Mouse (Mus musculus): Measurements from ENCODE around the gene Cbr3. TPM values are rescaled to one million over a fixed set of nuclear protein-coding genes. Genes with fewer than 3 reads are reported as not detected.
A peak's percentile ranks its signal among the peaks of the same experiment; 100 is the strongest.

The Cbr3 gene
- total and polyA plus RNA-seq, 3 experiments, result 7.8 to 10.8 (median 9.8) TPM

DNA sequence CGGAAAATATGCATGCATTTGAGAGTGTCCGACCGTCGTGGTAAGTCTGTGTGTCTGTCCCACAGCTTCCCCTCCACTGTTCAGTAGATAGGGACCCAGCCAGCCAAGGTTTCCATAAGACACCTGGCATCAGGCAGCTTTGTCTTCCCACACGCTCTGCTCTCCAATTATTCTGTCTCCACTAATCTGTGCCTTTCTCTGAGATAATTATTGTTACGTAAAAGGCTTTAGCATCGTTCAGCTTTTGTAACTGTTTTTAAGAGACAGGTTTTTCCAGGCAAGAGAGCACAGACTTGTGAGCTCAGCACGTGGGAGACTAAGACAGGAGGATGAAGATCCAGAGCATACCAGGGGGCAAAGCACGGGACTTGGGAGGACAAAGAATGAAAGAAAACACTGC is 3.9 kb upstream of the Cbr3 start:
- Histone ChIP-seq H3K27me3 (replicated peaks) (peaks cover 83% of the 10 kb centered on the region), H3K36me3 (replicated peaks in 1 of 2; ENCODE audit: control insufficient read depth in 1 of 2, insufficient read depth in 1 of 2, low read length in 1 of 2) (no peaks in the 10 kb centered on the region), H3K9me3 (replicated peaks; ENCODE audit: low read length) (peaks cover 18% of the 10 kb centered on the region), H3K9ac (ENCODE audit: insufficient read depth, low read depth) (no peak overlapping the region), H3K4me3 (replicated peaks in 1 of 3; ENCODE audit: low read depth in 2 of 3, low read length in 2 of 3, poor library complexity in 1 of 3) (no peak overlapping the region), H3K27ac (ENCODE audit: insufficient read depth, low read depth) (no peak overlapping the region), H3K79me2 (replicated peaks; ENCODE audit: control insufficient read depth, extremely low read depth, insufficient read depth, poor library complexity, severe bottlenecking) (no peaks in the 10 kb centered on the region), H3K4me1 (ENCODE audit: control insufficient read depth in 1 of 2, insufficient read depth in 2 of 2) (peaks cover 15 to 19% of the 10 kb centered on the region in 2 experiments), H3K4me2 (ENCODE audit: insufficient read depth, low read depth, poor library complexity, severe bottlenecking) (no peak overlapping the region)
- TF ChIP-seq POLR2AphosphoS2 (IDR thresholded peaks at IDR 0.05; ENCODE audit: low read depth, low read length), result no peak
- no peak for TF ChIP-seq SMC3 (IDR thresholded peaks at IDR 0.05; ENCODE audit: low read depth, low read length)
- TF ChIP-seq EP300 (IDR thresholded peaks at IDR 0.05; ENCODE audit: low read length), result no peak
- TF ChIP-seq MEF2A (IDR thresholded peaks at IDR 0.05; ENCODE audit: borderline replicate concordance, low read depth, low read length), result no peak
- TF ChIP-seq USF1 (IDR thresholded peaks at IDR 0.05; ENCODE audit: low read depth, low read length), result no peak
- no peak for TF ChIP-seq NRF1 (IDR thresholded peaks at IDR 0.05; ENCODE audit: low read depth, low read length)
- no peak for TF ChIP-seq PAX5 (IDR thresholded peaks at IDR 0.05; ENCODE audit: low read length)
- no peak for TF ChIP-seq JUN (IDR thresholded peaks at IDR 0.05; ENCODE audit: insufficient read depth, low read depth, low read length)
- no peak for TF ChIP-seq ETS1 (conservative IDR thresholded peaks at IDR 0.05; ENCODE audit: low read depth, low read length)
- TF ChIP-seq RAD21 (IDR thresholded peaks at IDR 0.05; ENCODE audit: low read depth, low read length), result no peak
- TF ChIP-seq MYC (IDR thresholded peaks at IDR 0.05; ENCODE audit: low read depth, low read length), result no peak
- TF ChIP-seq KAT2A (IDR thresholded peaks at IDR 0.05; ENCODE audit: insufficient replicate concordance, low read length), result no peak
- no peak for TF ChIP-seq ZKSCAN1 (IDR thresholded peaks at IDR 0.05; ENCODE audit: borderline replicate concordance, low read depth, low read length)
- DNase-seq (ENCODE audit: extremely low read depth), result no peak
- in situ Hi-C loops (cut with MboI; ENCODE audit: low pct_ligation_motif_present, low pct_unique_long_range_greater_than_20kb, low sequenced_read_pairs), result loop anchor here (25.0 kb wide), 2 partner anchors 333 to 583 kb away; partner anchors contain the start of gene Cldn14
- dilution Hi-C loops (cut with MboI; ENCODE audit: extremely low pct_ligation_motif_present, extremely low pct_unique_long_range_greater_than_20kb, low sequenced_read_pairs), result no loop called here

DNA sequence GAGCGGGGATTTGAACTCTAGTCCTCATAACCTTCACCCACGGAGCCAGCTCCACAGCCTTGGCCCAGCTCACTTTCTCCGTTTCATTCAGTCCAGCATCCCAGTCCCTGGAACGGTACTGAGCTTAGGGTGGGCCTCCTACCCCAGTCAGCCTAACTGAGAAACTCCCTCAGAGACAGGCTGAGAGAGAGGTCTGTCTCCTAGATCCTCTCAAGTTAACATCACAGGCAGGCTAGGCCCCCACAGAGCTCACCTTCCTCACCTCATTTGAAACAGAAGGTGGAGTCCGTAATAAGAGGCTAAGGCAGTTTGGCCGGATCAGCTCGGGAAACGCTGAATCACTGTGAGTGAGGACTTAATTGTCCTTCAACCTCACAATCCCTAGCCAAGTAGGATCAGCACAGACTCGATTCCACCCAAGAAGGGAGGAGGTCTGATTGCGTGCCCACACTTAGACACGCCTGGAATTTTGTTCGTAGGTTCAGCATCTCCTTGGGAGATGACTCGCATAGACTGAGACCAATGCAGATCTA is 793 bp upstream of the Cbr3 start:
- H3K4me2 ChIP-seq (ENCODE audit: insufficient read depth, low read depth, poor library complexity, severe bottlenecking), result peak overlapping the region; percentile 64; the same call in 1 of the 2 replicates
- no peak for TF ChIP-seq USF2 (conservative IDR thresholded peaks at IDR 0.05; ENCODE audit: low read depth, low read length)
- TF ChIP-seq MEF2A (IDR thresholded peaks at IDR 0.05; ENCODE audit: borderline replicate concordance, low read depth, low read length), result no peak
- no peak for TF ChIP-seq KAT2A (IDR thresholded peaks at IDR 0.05; ENCODE audit: insufficient replicate concordance, low read length)
- TF ChIP-seq HCFC1 (IDR thresholded peaks at IDR 0.05; ENCODE audit: low read depth, low read length), result no peak
- no peak for TF ChIP-seq TCF12 (IDR thresholded peaks at IDR 0.05; ENCODE audit: low read depth, low read length)
- dilution Hi-C loops (cut with MboI; ENCODE audit: extremely low pct_ligation_motif_present, extremely low pct_unique_long_range_greater_than_20kb, low sequenced_read_pairs), result no loop called here
- H3K27ac ChIP-seq (ENCODE audit: insufficient read depth, low read depth), result no peak overlapping the region
- in situ Hi-C loops (cut with MboI; ENCODE audit: low pct_ligation_motif_present, low pct_unique_long_range_greater_than_20kb, low sequenced_read_pairs), result loop anchor here (10.0 to 25.0 kb wide), 4 partner anchors 53 to 580 kb away; partner anchors contain the start of genes Chaf1b and Cldn14
- H3K79me2 ChIP-seq (replicated peaks; ENCODE audit: control insufficient read depth, extremely low read depth, insufficient read depth, poor library complexity, severe bottlenecking), result no peaks in the 10 kb centered on the region
- peaks cover 19 to 32% of the 10 kb centered on the region in 2 experiments for H3K4me1 ChIP-seq (ENCODE audit: control insufficient read depth in 1 of 2, insufficient read depth in 2 of 2)
- DNase-seq (ENCODE audit: extremely low read depth), result no peak
- peak overlapping the region in 2 of 3 experiments; percentile 6 to 49 for H3K4me3 ChIP-seq (replicated peaks in 1 of 3; ENCODE audit: low read depth in 2 of 3, low read length in 2 of 3, poor library complexity in 1 of 3)
- no peak overlapping the region for H3K9ac ChIP-seq (ENCODE audit: insufficient read depth, low read depth)
- no peaks in the 10 kb centered on the region for H3K36me3 ChIP-seq (replicated peaks in 1 of 2; ENCODE audit: control insufficient read depth in 1 of 2, insufficient read depth in 1 of 2, low read length in 1 of 2)
- H3K27me3 ChIP-seq (replicated peaks), result peaks cover 71% of the 10 kb centered on the region
- peaks cover 12% of the 10 kb centered on the region for H3K9me3 ChIP-seq (replicated peaks; ENCODE audit: low read length)

Data from CH12.LX (cell line).